Mouse (Mus musculus) testis, adult 2 months (tissue): Measurements from ENCODE around the gene Cdkl2. TPM values are rescaled to one million over a fixed set of nuclear protein-coding genes. Genes with fewer than 3 reads are reported as not detected.

Source experiments
- H3K27ac ChIP-seq: fragments of 200-500 bp; 2 replicates; pipeline ENCODE4 v1.5.1; 2012; ENCODE audit warnings: low read depth, low read length; ENCODE audit not compliant: control insufficient read depth, insufficient read depth
- H3K27me3 ChIP-seq: fragments of 200-500 bp; 2 replicates; pipeline ENCODE4 v1.6.1; 2012; ENCODE audit warnings: mild to moderate bottlenecking, low read length, moderate library complexity; ENCODE audit not compliant: control insufficient read depth, insufficient read depth
- H3K36me3 ChIP-seq: fragments of 200-500 bp; 2 replicates; pipeline ENCODE4 v1.6.1; 2012; ENCODE audit warnings: mild to moderate bottlenecking, low read length; ENCODE audit not compliant: control insufficient read depth, insufficient read depth
- H3K4me1 ChIP-seq: fragments of 200-500 bp; 2 replicates; pipeline ENCODE4 v1.6.1; 2012; ENCODE audit warnings: low read length; ENCODE audit not compliant: control insufficient read depth, insufficient read depth
- H3K4me3 ChIP-seq: fragments of 200-500 bp; 2 replicates; pipeline ENCODE4 v1.5.1; 2012; ENCODE audit warnings: low read depth, mild to moderate bottlenecking, low read length, moderate library complexity, mixed read lengths; ENCODE audit not compliant: control insufficient read depth
- CTCF ChIP-seq: fragments of 200-500 bp; IDR thresholded peaks from 2 replicates; pipeline ENCODE4 v1.5.1; 2012; ENCODE audit warnings: low read depth, mild to moderate bottlenecking, inconsistent platforms, low read length, moderate library complexity; ENCODE audit not compliant: control insufficient read depth, insufficient read depth, insufficient replicate concordance
- POLR2A ChIP-seq: fragments of 200-500 bp; IDR thresholded peaks from 2 replicates; pipeline ENCODE4 v1.6.1; 2012; ENCODE audit warnings: low read depth, mild to moderate bottlenecking, inconsistent platforms, low read length, moderate library complexity; ENCODE audit not compliant: control insufficient read depth
- polyA plus RNA-seq: library from polyadenylated mRNA; depleted of rRNA; stranded (reverse); fragments of >200 nt; gene quantifications from 2 replicates; pipeline ENCODE4 v1.2.3, GENCODE M21; 2012

Cdkl2 gene
- polyA plus RNA-seq, 1 experiment: 28.8 TPM

DNA sequence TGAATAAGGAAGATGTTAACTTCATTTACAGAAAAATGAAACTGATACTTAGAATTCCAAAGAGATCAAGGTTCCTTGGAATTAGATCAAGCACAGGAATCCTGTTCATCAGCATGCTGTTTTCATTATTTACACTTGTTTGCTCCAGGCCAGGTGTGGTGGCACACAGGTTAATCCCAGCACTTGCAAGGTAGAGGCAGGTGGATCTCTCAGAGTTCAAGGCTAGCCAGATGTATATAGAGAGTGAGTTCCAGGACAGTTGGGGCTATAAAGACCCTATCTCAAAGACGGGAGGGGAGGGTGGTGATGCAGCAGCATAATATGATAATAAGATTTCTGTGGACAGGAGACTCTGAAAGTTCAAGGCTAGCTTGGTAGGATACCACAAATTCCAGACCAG, 36.7 kb upstream of the Cdkl2 start:
- Histone ChIP-seq H3K27ac (no peak overlapping the region), H3K36me3 (no peaks in the 10 kb centered on the region), H3K4me1 (no peaks in the 10 kb centered on the region; the same call in 1 of the 2 replicates)

GRCm38 (mm10) chr5:92079304-92079703, 35.6 kb upstream of the Cdkl2 start:
- Histone ChIP-seq H3K4me3 (no peak overlapping the region), H3K27me3 (no peaks in the 10 kb centered on the region), H3K27ac (no peak overlapping the region), H3K36me3 (no peaks in the 10 kb centered on the region), H3K4me1 (no peaks in the 10 kb centered on the region; the same call in 1 of the 2 replicates)
- no peak for TF ChIP-seq CTCF
- TF ChIP-seq POLR2A: no peak

More for the DNA sequence above, 36.7 kb upstream of the Cdkl2 start:
- no peaks in the 10 kb centered on the region for H3K27me3 ChIP-seq
- no peak for TF ChIP-seq POLR2A
- TF ChIP-seq CTCF: no peak
- no peak overlapping the region for H3K4me3 ChIP-seq

DNA sequence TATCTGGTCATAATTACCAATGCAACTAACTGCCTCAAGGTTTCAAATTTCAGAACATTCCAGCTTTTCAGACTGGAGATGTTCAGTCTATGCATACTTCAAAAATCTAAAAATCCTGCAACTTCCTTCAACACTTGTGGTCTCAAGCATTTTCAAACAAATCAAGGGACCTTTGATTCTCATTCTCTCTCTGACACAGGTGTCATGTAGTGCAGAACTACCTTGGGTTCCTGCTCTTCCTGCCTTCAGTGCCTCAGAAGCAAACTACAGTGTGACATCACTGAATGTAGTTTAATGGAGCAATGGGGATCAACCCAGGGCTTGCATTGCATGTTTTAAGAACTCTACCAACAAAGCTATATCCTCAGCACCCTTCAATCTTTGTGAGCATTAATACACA, 35.1 kb upstream of the Cdkl2 start:
- H3K36me3 ChIP-seq: no peaks in the 10 kb centered on the region
- H3K27ac ChIP-seq: no peak overlapping the region
- no peak overlapping the region for H3K4me3 ChIP-seq
- TF ChIP-seq CTCF: no peak
- no peak for TF ChIP-seq POLR2A
- H3K27me3 ChIP-seq: no peaks in the 10 kb centered on the region
- H3K4me1 ChIP-seq: no peaks in the 10 kb centered on the region; the same call in 1 of the 2 replicates

DNA sequence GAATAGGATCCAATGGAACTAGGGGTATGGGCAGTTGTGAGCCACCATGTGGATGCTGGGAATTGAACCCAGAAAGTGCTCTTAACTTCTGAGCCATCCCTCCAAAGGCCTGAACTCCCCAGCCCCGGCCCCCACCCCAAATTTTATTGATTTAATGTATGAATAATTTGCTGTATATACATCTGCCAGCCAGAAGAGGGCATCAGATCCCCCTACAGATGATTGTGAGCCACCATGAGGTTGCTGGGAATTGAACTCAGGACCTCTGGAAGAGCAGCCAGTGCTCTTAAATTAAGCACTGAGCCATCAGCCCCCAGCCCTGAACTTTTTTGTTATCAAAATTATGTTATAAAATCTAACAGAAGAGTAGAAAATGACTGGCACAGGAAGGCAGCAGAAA, 32.6 kb upstream of the Cdkl2 start:
- Histone ChIP-seq H3K4me1 (no peaks in the 10 kb centered on the region; the same call in 1 of the 2 replicates), H3K4me3 (no peak overlapping the region), H3K27ac (no peak overlapping the region), H3K27me3 (no peaks in the 10 kb centered on the region), H3K36me3 (peaks cover 2% of the 10 kb centered on the region; the same call in 1 of the 2 replicates)
- TF ChIP-seq POLR2A (no peak), CTCF (no peak)

GRCm38 (mm10) chr5:92074061-92074460, 30.4 kb upstream of the Cdkl2 start:
- no peaks in the 10 kb centered on the region for H3K4me1 ChIP-seq
- H3K27me3 ChIP-seq: no peaks in the 10 kb centered on the region
- no peak overlapping the region for H3K27ac ChIP-seq
- no peak for TF ChIP-seq CTCF
- no peak for TF ChIP-seq POLR2A
- no peak overlapping the region for H3K4me3 ChIP-seq
- H3K36me3 ChIP-seq: peaks cover 2% of the 10 kb centered on the region; the same call in 1 of the 2 replicates

DNA sequence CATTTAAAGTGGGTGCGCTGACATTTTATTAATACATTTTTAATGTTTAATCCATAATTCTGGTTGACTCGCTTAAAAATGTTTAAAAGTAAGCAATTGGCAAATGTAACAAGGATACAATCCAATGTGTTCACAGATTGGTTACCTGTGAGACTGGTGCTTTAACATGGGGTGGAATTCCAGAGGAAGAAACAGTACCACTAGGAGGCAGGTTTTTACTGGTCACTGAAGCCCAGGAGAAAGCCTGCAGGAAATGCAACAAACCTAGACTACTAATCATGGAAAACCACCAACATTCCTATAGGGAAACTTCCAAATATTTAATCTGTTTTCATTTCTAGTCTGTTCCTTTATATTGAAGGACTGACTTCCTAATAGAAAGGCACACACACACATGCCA, 19.5 kb upstream of the Cdkl2 start:
- H3K4me3 ChIP-seq: no peak overlapping the region
- no peaks in the 10 kb centered on the region; the same call in 1 of the 2 replicates for H3K36me3 ChIP-seq
- H3K27me3 ChIP-seq: no peaks in the 10 kb centered on the region
- no peaks in the 10 kb centered on the region for H3K4me1 ChIP-seq
- TF ChIP-seq POLR2A (no peak), CTCF (no peak)
- H3K27ac ChIP-seq: no peak overlapping the region

DNA sequence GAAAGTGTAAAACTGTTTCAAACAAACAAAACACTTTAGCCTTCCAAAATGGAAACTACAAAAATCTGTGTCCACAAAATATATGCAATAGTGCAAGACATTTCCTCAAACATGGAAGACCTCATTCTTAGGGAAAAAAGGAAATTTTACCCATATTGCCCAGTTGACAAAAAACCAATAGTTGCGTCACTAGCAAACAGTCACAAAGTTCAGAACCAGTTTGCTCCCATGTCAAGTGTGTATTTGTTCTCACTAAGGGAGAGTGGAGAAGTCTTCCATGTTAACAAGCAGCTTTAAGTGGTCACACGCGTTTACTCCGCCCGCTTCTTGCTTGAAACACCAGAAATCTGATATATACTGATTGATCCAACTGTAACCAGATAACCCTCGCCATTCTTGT, 9.2 kb upstream of the Cdkl2 start:
- peaks cover 3% of the 10 kb centered on the region for H3K36me3 ChIP-seq
- no peak overlapping the region for H3K4me3 ChIP-seq
- no peak overlapping the region for H3K27ac ChIP-seq
- no peak for TF ChIP-seq POLR2A
- no peaks in the 10 kb centered on the region for H3K27me3 ChIP-seq
- no peaks in the 10 kb centered on the region for H3K4me1 ChIP-seq

DNA sequence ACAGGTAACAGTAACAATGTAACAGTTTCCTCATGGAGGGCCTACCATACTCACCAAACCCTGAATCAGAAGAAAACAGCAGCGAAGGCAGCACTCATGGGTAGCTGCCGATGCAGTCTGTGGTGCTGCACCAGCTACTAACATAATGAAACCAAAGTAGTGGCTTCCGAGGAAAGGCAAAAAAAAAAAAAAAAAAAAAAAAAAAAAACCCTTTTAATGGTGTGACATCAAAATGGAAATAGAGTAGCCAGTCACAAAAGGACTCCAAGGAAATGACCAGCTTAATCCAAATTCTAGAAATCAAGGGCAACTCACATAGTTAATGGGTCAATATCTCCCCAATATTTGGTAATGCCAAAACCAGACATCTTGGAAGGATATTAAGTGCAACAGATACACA, 6.7 kb upstream of the Cdkl2 start:
- Histone ChIP-seq H3K27ac (no peak overlapping the region), H3K27me3 (no peaks in the 10 kb centered on the region), H3K4me1 (no peaks in the 10 kb centered on the region), H3K36me3 (peaks cover 2% of the 10 kb centered on the region; the same call in 1 of the 2 replicates), H3K4me3 (no peak overlapping the region; the same call in 1 of the 2 replicates)
- no peak for TF ChIP-seq CTCF
- TF ChIP-seq POLR2A: no peak
